Mouse (Mus musculus) hindbrain, embryonic 11.5 days (tissue): ENCODE data around the gene Plb1. TPM values are rescaled to one million over a fixed set of nuclear protein-coding genes. Genes with fewer than 3 reads are reported as not detected.
A peak's percentile ranks its signal among the peaks of the same experiment; 100 is the strongest.

Source experiments
- ATAC-seq: fragments of 200-750 bp; cut with Nextera tagmentation; 2 replicates; pipeline ENCODE4 v1.8.0; 2017; ENCODE audit warnings: mild to moderate bottlenecking, moderate TSS enrichment, moderate library complexity; ENCODE audit not compliant: low FRiP score
- DNase-seq: peaks from one replicate; pipeline ENCODE4 v3.0.0-alpha.2; 2015; ENCODE audit warnings: low spot score
- H3K27ac ChIP-seq: fragments of 300-500 bp; sonication (generic); 2 replicates; pipeline ENCODE4 v1.5.1; 2014; ENCODE audit warnings: mild to moderate bottlenecking, low read depth, low read length
- H3K27me3 ChIP-seq: fragments of 300-500 bp; sonication (generic); 2 replicates; pipeline ENCODE4 v1.6.1; 2014; ENCODE audit warnings: mild to moderate bottlenecking, low read length, moderate library complexity, mixed read lengths; ENCODE audit not compliant: control insufficient read depth, insufficient read depth
- H3K36me3 ChIP-seq: fragments of 300-500 bp; sonication (generic); 2 replicates; pipeline ENCODE4 v1.6.1; 2014; ENCODE audit warnings: mild to moderate bottlenecking, low read length, moderate library complexity, mixed read lengths; ENCODE audit not compliant: control insufficient read depth, insufficient read depth
- H3K4me1 ChIP-seq: fragments of 300-500 bp; sonication (generic); replicated peaks from 2 replicates; pipeline ENCODE4 v1.6.1; 2014; ENCODE audit warnings: low read length, mixed read lengths; ENCODE audit not compliant: control insufficient read depth, insufficient read depth
- H3K4me2 ChIP-seq: fragments of 300-500 bp; sonication (generic); replicated peaks from 2 replicates; pipeline ENCODE4 v1.6.1; 2014; ENCODE audit warnings: mild to moderate bottlenecking, low read depth, low read length
- H3K4me3 ChIP-seq: fragments of 300-500 bp; sonication (generic); 2 replicates; pipeline ENCODE4 v1.5.1; 2014; ENCODE audit warnings: low read depth, low read length
- H3K9ac ChIP-seq: fragments of 300-500 bp; sonication (generic); 2 replicates; pipeline ENCODE4 v1.6.1; 2014; ENCODE audit warnings: low read depth, low read length
- H3K9me3 ChIP-seq: fragments of 300-500 bp; sonication (generic); 2 replicates; pipeline ENCODE4 v1.6.1; 2016; ENCODE audit warnings: low read length; ENCODE audit not compliant: control insufficient read depth
- WGBS: fragments of 180-500 bp; shearing (Covaris S2); extraction: QIAGEN DNeasy Blood & Tissue Kit; methylation state at CpG from one replicate; pipeline ENCODE4 v1.1.7; 2014; 5-methylcytosine and 5-hydroxymethylcytosine counted together
- polyA plus RNA-seq: library from polyadenylated mRNA; unstranded; fragments of >200 nt; fragmentation: Nextera tagmentation; extraction: Ambion mirVana; gene quantifications from 2 replicates; pipeline ENCODE4 v1.2.1, GENCODE M21; 2014

Gene Plb1
- polyA plus RNA-seq, 1 experiment from 2014 or later: not detected

GRCm38 (mm10) chr5:32322146-32322811, 89.8 kb downstream of the Plb1 start:
- Histone ChIP-seq H3K9me3 (no peaks in the 10 kb centered on the region), H3K27me3 (no peaks in the 10 kb centered on the region), H3K9ac (no peak overlapping the region), H3K4me1 (no peaks in the 10 kb centered on the region), H3K4me3 (no peak overlapping the region), H3K27ac (no peak overlapping the region), H3K36me3 (no peaks in the 10 kb centered on the region), H3K4me2 (no peak overlapping the region)
- WGBS: 58% methylated on average over 7 of the region's 7 CpGs
- DNase-seq (peak; percentile 52), ATAC-seq (no peak)

GRCm38 (mm10) chr5:32328139-32328538, 95.6 kb downstream of the Plb1 start:
- H3K27ac ChIP-seq: no peak overlapping the region
- H3K9ac ChIP-seq: no peak overlapping the region
- H3K4me1 ChIP-seq: no peaks in the 10 kb centered on the region
- WGBS: 85% methylated on average over 7 of the region's 7 CpGs
- H3K9me3 ChIP-seq: no peaks in the 10 kb centered on the region
- no peak overlapping the region for H3K4me3 ChIP-seq
- no peaks in the 10 kb centered on the region for H3K27me3 ChIP-seq
- ATAC-seq (no peak), DNase-seq (no peak)
- no peak overlapping the region for H3K4me2 ChIP-seq
- H3K36me3 ChIP-seq: no peaks in the 10 kb centered on the region

- WGBS: 84% methylated on average over 4 of the region's 4 CpGs
- no peak overlapping the region for H3K27ac ChIP-seq
- ATAC-seq (no peak), DNase-seq (no peak)
- H3K4me3 ChIP-seq: no peak overlapping the region
- no peak overlapping the region for H3K9ac ChIP-seq
- H3K4me1 ChIP-seq: no peaks in the 10 kb centered on the region
- H3K27me3 ChIP-seq: no peaks in the 10 kb centered on the region
- H3K9me3 ChIP-seq: no peaks in the 10 kb centered on the region
- H3K4me2 ChIP-seq: no peak overlapping the region
- no peaks in the 10 kb centered on the region for H3K36me3 ChIP-seq
Measured at GRCm38 (mm10) chr5:32332591-32332990, 100.1 kb downstream of the Plb1 start.

- H3K27me3 ChIP-seq: no peaks in the 10 kb centered on the region
- H3K4me1 ChIP-seq: no peaks in the 10 kb centered on the region
- H3K36me3 ChIP-seq: no peaks in the 10 kb centered on the region
- DNase-seq: peak; percentile 28
- H3K9me3 ChIP-seq: no peaks in the 10 kb centered on the region
- H3K27ac ChIP-seq: no peak overlapping the region
- H3K4me2 ChIP-seq: no peak overlapping the region
- no peak overlapping the region for H3K4me3 ChIP-seq
- 37% methylated on average over 6 of the region's 6 CpGs for WGBS
- H3K9ac ChIP-seq: no peak overlapping the region
- 0 out of 2 replicates have a peak, but pooled peaks have one; percentile 56 for ATAC-seq
Measured at GRCm38 (mm10) chr5:32335172-32335571, 102.7 kb downstream of the Plb1 start.

GRCm38 (mm10) chr5:32336092-32336491, 103.6 kb downstream of the Plb1 start:
- H3K4me3 ChIP-seq: no peak overlapping the region
- H3K27me3 ChIP-seq: no peaks in the 10 kb centered on the region
- H3K27ac ChIP-seq: no peak overlapping the region
- no peak overlapping the region for H3K9ac ChIP-seq
- no peaks in the 10 kb centered on the region for H3K4me1 ChIP-seq
- no peak overlapping the region for H3K4me2 ChIP-seq
- WGBS: 73% methylated on average over 5 of the region's 5 CpGs
- DNase-seq (no peak), ATAC-seq (no peak)
- no peaks in the 10 kb centered on the region for H3K9me3 ChIP-seq
- H3K36me3 ChIP-seq: no peaks in the 10 kb centered on the region

GRCm38 (mm10) chr5:32337336-32337735, 104.8 kb downstream of the Plb1 start:
- Histone ChIP-seq H3K36me3 (no peaks in the 10 kb centered on the region), H3K4me3 (no peak overlapping the region), H3K27me3 (no peaks in the 10 kb centered on the region), H3K9me3 (no peaks in the 10 kb centered on the region), H3K4me1 (no peaks in the 10 kb centered on the region), H3K4me2 (no peak overlapping the region), H3K27ac (no peak overlapping the region), H3K9ac (no peak overlapping the region)
- 83% methylated on average over 1 of the region's 1 CpGs for WGBS
- DNase-seq (no peak), ATAC-seq (no peak)

GRCm38 (mm10) chr5:32338339-32338738, 105.8 kb downstream of the Plb1 start:
- Histone ChIP-seq H3K27ac (no peak overlapping the region), H3K36me3 (no peaks in the 10 kb centered on the region), H3K4me2 (no peak overlapping the region), H3K27me3 (no peaks in the 10 kb centered on the region), H3K4me3 (no peak overlapping the region), H3K4me1 (no peaks in the 10 kb centered on the region), H3K9me3 (no peaks in the 10 kb centered on the region), H3K9ac (no peak overlapping the region)
- 57% methylated on average over 2 of the region's 2 CpGs for WGBS
- ATAC-seq: no peak
- no peak for DNase-seq

- no peak for ATAC-seq
- H3K27ac ChIP-seq: no peak overlapping the region
- 84% methylated on average over 3 of the region's 3 CpGs for WGBS
Measured at GRCm38 (mm10) chr5:32338766-32339165, 106.3 kb downstream of the Plb1 start.

GRCm38 (mm10) chr5:32340246-32340645, 107.7 kb downstream of the Plb1 start:
- no peaks in the 10 kb centered on the region for H3K4me1 ChIP-seq
- ATAC-seq: no peak

More at GRCm38 (mm10) chr5:32338766-32339165, 106.3 kb downstream of the Plb1 start:
- no peaks in the 10 kb centered on the region for H3K36me3 ChIP-seq
- no peaks in the 10 kb centered on the region for H3K4me1 ChIP-seq
- H3K9ac ChIP-seq: no peak overlapping the region
- no peak overlapping the region for H3K4me2 ChIP-seq
- no peak for DNase-seq
- no peak overlapping the region for H3K4me3 ChIP-seq
- no peaks in the 10 kb centered on the region for H3K9me3 ChIP-seq
- no peaks in the 10 kb centered on the region for H3K27me3 ChIP-seq

More at GRCm38 (mm10) chr5:32340246-32340645, 107.7 kb downstream of the Plb1 start:
- WGBS: 78% methylated on average over 1 of the region's 1 CpGs
- Histone ChIP-seq H3K4me3 (no peak overlapping the region), H3K27ac (no peak overlapping the region), H3K4me2 (no peak overlapping the region), H3K9ac (no peak overlapping the region), H3K27me3 (no peaks in the 10 kb centered on the region), H3K36me3 (no peaks in the 10 kb centered on the region), H3K9me3 (no peaks in the 10 kb centered on the region)
- DNase-seq: no peak
